Mouse (Mus musculus) kidney, adult 2 months (tissue): ENCODE data around the gene Rbbp6.

Source experiments
- CTCF ChIP-seq: fragments of 200-500 bp; conservative IDR thresholded peaks from 2 replicates; pipeline ENCODE4 v1.5.1; 2011; ENCODE audit warnings: low read depth, mild to moderate bottlenecking, control low read depth, low read length, moderate library complexity, mixed read lengths; ENCODE audit not compliant: insufficient read depth, insufficient read length
- POLR2A ChIP-seq: fragments of 200-500 bp; IDR thresholded peaks from one replicate; pipeline ENCODE4 v1.6.1; 2011; ENCODE audit warnings: low read depth, low read length, control low read depth

DNA sequence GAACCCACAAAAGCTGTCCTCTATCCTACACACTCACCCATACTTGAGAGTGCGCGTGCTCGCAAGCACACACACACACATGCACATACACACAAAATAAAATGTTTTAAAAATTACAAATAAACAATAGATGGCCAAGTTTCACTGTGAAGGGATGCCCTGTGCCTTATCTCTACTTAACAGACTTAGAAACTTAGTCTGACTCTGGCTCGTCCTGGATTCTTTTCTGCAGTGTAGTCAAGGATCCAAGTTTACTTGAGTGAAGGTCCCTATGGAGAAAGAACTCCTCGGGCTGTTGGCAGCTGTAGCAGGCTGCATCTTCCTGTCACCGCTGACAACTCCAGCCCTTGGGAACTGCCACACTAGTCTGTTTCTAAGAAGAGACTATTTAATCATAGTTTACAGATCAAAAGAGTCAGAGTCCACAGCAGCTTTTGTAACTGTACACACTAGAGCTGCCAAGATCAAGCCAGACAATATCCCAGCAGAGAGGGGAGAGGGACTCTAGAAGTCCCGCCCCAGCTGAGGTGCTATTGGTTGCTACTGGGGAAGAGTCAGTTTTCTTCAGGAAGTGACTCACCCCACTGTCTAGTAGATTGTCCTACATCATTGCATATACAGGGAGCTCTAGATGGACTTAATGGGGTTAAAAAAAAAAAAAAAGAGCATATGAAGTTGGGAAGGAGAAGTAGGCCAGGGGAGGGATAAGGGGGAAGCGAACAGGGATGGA lies 10.1 kb upstream of the Rbbp6 start:
- no peak for TF ChIP-seq POLR2A
- no peak for TF ChIP-seq CTCF
